Mouse (Mus musculus): ENCODE results near the gene Rftn1. TPM values are rescaled to one million over a fixed set of nuclear protein-coding genes. Genes with fewer than 3 reads are reported as not detected.

The Rftn1 gene
- polyA plus RNA-seq (2015; fragmentation: Nextera tagmentation; extraction: Ambion mirVana) = 14.2 and 17.0 TPM in 2 replicates

GRCm38 (mm10) chr17:50190131-50191015 is at the start of gene Rftn1:
Gene Rftn1, minus strand, starts transcription at chr17:50190674.
- 1% methylated on average over 62 of the region's 79 CpGs for WGBS
- no peaks in the 10 kb centered on the region for H3K36me3 ChIP-seq
- H3K4me3 ChIP-seq = peak within 1 kb of the TSS; percentile 70
- no peak within 1 kb of the TSS for H3K27ac ChIP-seq
- H3K9me3 ChIP-seq = no peaks in the 10 kb centered on the region
- H3K4me1 ChIP-seq (replicated peaks) = peaks cover 39% of the 10 kb centered on the region
- peak within 1 kb of the TSS; percentile 81 for H3K9ac ChIP-seq
- peak within 1 kb of the TSS; percentile 100 for H3K4me2 ChIP-seq
- H3K27me3 ChIP-seq = peaks cover 47% of the 10 kb centered on the region
- ATAC-seq (ENCODE audit: low FRiP score) = peak; percentile 52

GRCm38 (mm10) chr17:50237818-50238610 is 47.5 kb upstream of the Rftn1 start:
- H3K36me3 ChIP-seq = no peaks in the 10 kb centered on the region
- peak overlapping the region; percentile 93; the same call in 1 of the 2 replicates for H3K27ac ChIP-seq
- no peak overlapping the region for H3K4me2 ChIP-seq
- H3K4me1 ChIP-seq (replicated peaks) = peaks cover 17% of the 10 kb centered on the region
- H3K4me3 ChIP-seq = no peak overlapping the region
- no peaks in the 10 kb centered on the region for H3K9me3 ChIP-seq
- H3K27me3 ChIP-seq = peaks cover 10% of the 10 kb centered on the region; the same call in 1 of the 2 replicates
- 0 out of 2 replicates have a peak, but pooled peaks have one; percentile 14 for ATAC-seq (ENCODE audit: low FRiP score)
- whole genome bisulfite sequencing = 63% methylated on average over 11 of the region's 11 CpGs
- H3K9ac ChIP-seq = no peak overlapping the region; the same call in 1 of the 2 replicates

- Histone ChIP-seq H3K27ac (peak overlapping the region; percentile 93), H3K4me2 (peak overlapping the region; percentile 27), H3K9ac (peak overlapping the region; percentile 53; the same call in 1 of the 2 replicates), H3K27me3 (peaks cover 10% of the 10 kb centered on the region; the same call in 1 of the 2 replicates), H3K4me1 (replicated peaks) (peaks cover 17% of the 10 kb centered on the region), H3K36me3 (no peaks in the 10 kb centered on the region), H3K9me3 (no peaks in the 10 kb centered on the region), H3K4me3 (no peak overlapping the region)
- ATAC-seq (ENCODE audit: low FRiP score) = peak; percentile 85
- WGBS = 6% methylated on average over 8 of the region's 8 CpGs
Observed at GRCm38 (mm10) chr17:50237436-50237709, 46.9 kb upstream of the Rftn1 start.

GRCm38 (mm10) chr17:50236702-50237435 is 46.4 kb upstream of the Rftn1 start:
- Histone ChIP-seq H3K27me3 (peaks cover 10% of the 10 kb centered on the region; the same call in 1 of the 2 replicates), H3K36me3 (no peaks in the 10 kb centered on the region), H3K9ac (peak overlapping the region; percentile 53; the same call in 1 of the 2 replicates), H3K4me1 (replicated peaks) (peaks cover 17% of the 10 kb centered on the region), H3K4me2 (peak overlapping the region; percentile 27), H3K4me3 (no peak overlapping the region), H3K9me3 (no peaks in the 10 kb centered on the region), H3K27ac (peak overlapping the region; percentile 93)
- peak; percentile 90 for ATAC-seq (ENCODE audit: low FRiP score)
- 16% methylated on average over 9 of the region's 9 CpGs for WGBS

GRCm38 (mm10) chr17:50235943-50236701 is 45.6 kb upstream of the Rftn1 start:
- peaks cover 10% of the 10 kb centered on the region; the same call in 1 of the 2 replicates for H3K27me3 ChIP-seq
- no peaks in the 10 kb centered on the region for H3K36me3 ChIP-seq
- H3K4me3 ChIP-seq = no peak overlapping the region
- no peak overlapping the region for H3K9ac ChIP-seq
- peak; percentile 60 for ATAC-seq (ENCODE audit: low FRiP score)
- H3K4me1 ChIP-seq (replicated peaks) = peaks cover 17% of the 10 kb centered on the region
- H3K27ac ChIP-seq = peak overlapping the region; percentile 93
- WGBS = 38% methylated on average over 13 of the region's 13 CpGs
- H3K9me3 ChIP-seq = no peaks in the 10 kb centered on the region
- H3K4me2 ChIP-seq = no peak overlapping the region

GRCm38 (mm10) chr17:50233956-50234355 is 43.5 kb upstream of the Rftn1 start:
- Histone ChIP-seq H3K27ac (no peak overlapping the region), H3K9me3 (no peaks in the 10 kb centered on the region), H3K36me3 (no peaks in the 10 kb centered on the region), H3K9ac (no peak overlapping the region), H3K4me2 (no peak overlapping the region), H3K4me1 (replicated peaks) (peaks cover 17% of the 10 kb centered on the region), H3K27me3 (peaks cover 10% of the 10 kb centered on the region; the same call in 1 of the 2 replicates), H3K4me3 (no peak overlapping the region)
- WGBS = 93% methylated on average over 5 of the region's 5 CpGs
- no peak for ATAC-seq (ENCODE audit: low FRiP score)

GRCm38 (mm10) chr17:50232821-50233220 is 42.3 kb upstream of the Rftn1 start:
- Histone ChIP-seq H3K27ac (no peak overlapping the region), H3K9me3 (no peaks in the 10 kb centered on the region), H3K36me3 (no peaks in the 10 kb centered on the region), H3K27me3 (peaks cover 1% of the 10 kb centered on the region; the same call in 1 of the 2 replicates), H3K9ac (no peak overlapping the region), H3K4me3 (no peak overlapping the region), H3K4me1 (replicated peaks) (peaks cover 14% of the 10 kb centered on the region), H3K4me2 (no peak overlapping the region)
- WGBS = 88% methylated on average over 11 of the region's 11 CpGs
- ATAC-seq (ENCODE audit: low FRiP score) = no peak

GRCm38 (mm10) chr17:50231206-50231605 is 40.7 kb upstream of the Rftn1 start:
- 82% methylated on average over 8 of the region's 8 CpGs for WGBS
- ATAC-seq (ENCODE audit: low FRiP score) = no peak
- H3K9ac ChIP-seq = no peak overlapping the region
- no peak overlapping the region for H3K4me3 ChIP-seq
- no peaks in the 10 kb centered on the region for H3K9me3 ChIP-seq
- no peaks in the 10 kb centered on the region for H3K36me3 ChIP-seq
- H3K4me1 ChIP-seq (replicated peaks) = peaks cover 6% of the 10 kb centered on the region
- no peaks in the 10 kb centered on the region for H3K27me3 ChIP-seq
- no peak overlapping the region for H3K4me2 ChIP-seq
- no peak overlapping the region for H3K27ac ChIP-seq

- Histone ChIP-seq H3K9ac (no peak overlapping the region), H3K27ac (no peak overlapping the region), H3K4me1 (replicated peaks) (0 out of 2 replicates have a peak, but pooled peaks cover 3% of the 10 kb centered on the region), H3K4me3 (no peak overlapping the region), H3K9me3 (no peaks in the 10 kb centered on the region), H3K27me3 (no peaks in the 10 kb centered on the region), H3K4me2 (no peak overlapping the region), H3K36me3 (no peaks in the 10 kb centered on the region)
- WGBS = 85% methylated on average over 4 of the region's 4 CpGs
- no peak for ATAC-seq (ENCODE audit: low FRiP score)
Observed at GRCm38 (mm10) chr17:50229534-50229933, 39.1 kb upstream of the Rftn1 start.

GRCm38 (mm10) chr17:50227366-50227765 is 36.9 kb upstream of the Rftn1 start:
- 75% methylated on average over 7 of the region's 7 CpGs for WGBS
- H3K4me1 ChIP-seq (replicated peaks) = 0 out of 2 replicates have a peak, but pooled peaks cover 3% of the 10 kb centered on the region

GRCm38 (mm10) chr17:50224718-50225117 is 34.2 kb upstream of the Rftn1 start:
- no peak overlapping the region for H3K4me3 ChIP-seq
- no peaks in the 10 kb centered on the region for H3K27me3 ChIP-seq
- no peaks in the 10 kb centered on the region for H3K9me3 ChIP-seq
- ATAC-seq (ENCODE audit: low FRiP score) = no peak
- 0 out of 2 replicates have a peak, but pooled peaks cover 3% of the 10 kb centered on the region for H3K4me1 ChIP-seq (replicated peaks)
- WGBS = 70% methylated on average over 5 of the region's 5 CpGs
- no peak overlapping the region for H3K27ac ChIP-seq
- no peak overlapping the region for H3K4me2 ChIP-seq
- H3K36me3 ChIP-seq = no peaks in the 10 kb centered on the region
- no peak overlapping the region for H3K9ac ChIP-seq

More at GRCm38 (mm10) chr17:50227366-50227765, 36.9 kb upstream of the Rftn1 start:
- Histone ChIP-seq H3K27me3 (no peaks in the 10 kb centered on the region), H3K9me3 (no peaks in the 10 kb centered on the region), H3K9ac (no peak overlapping the region), H3K4me2 (no peak overlapping the region), H3K27ac (no peak overlapping the region), H3K4me3 (no peak overlapping the region), H3K36me3 (no peaks in the 10 kb centered on the region)
- ATAC-seq (ENCODE audit: low FRiP score) = no peak

All from hindbrain, embryonic 13.5 days (tissue).